Mouse (Mus musculus) small intestine, adult 2 months (tissue): ENCODE measurements around the gene A630095N17Rik. TPM values are rescaled to one million over a fixed set of nuclear protein-coding genes. Genes with fewer than 3 reads are reported as not detected.
A peak's percentile ranks its signal among the peaks of the same experiment; 100 is the strongest.

Source experiments
- H3K27ac ChIP-seq: fragments of 200-500 bp; 2 replicates; pipeline ENCODE4 v1.5.1; 2012; ENCODE audit warnings: low read depth, low read length, control low read depth, inconsistent platforms; ENCODE audit not compliant: insufficient read depth
- H3K27me3 ChIP-seq: fragments of 200-500 bp; 2 replicates; pipeline ENCODE4 v1.6.1; 2012; ENCODE audit warnings: mild to moderate bottlenecking, moderate library complexity, low read length, inconsistent platforms; ENCODE audit not compliant: control insufficient read depth, insufficient read depth
- H3K36me3 ChIP-seq: fragments of 200-500 bp; 2 replicates; pipeline ENCODE4 v1.6.1; 2012; ENCODE audit warnings: mild to moderate bottlenecking, low read length, control low read depth, inconsistent platforms; ENCODE audit not compliant: control insufficient read depth, insufficient read depth
- H3K4me1 ChIP-seq: fragments of 200-500 bp; 2 replicates; pipeline ENCODE4 v1.6.1; 2012; ENCODE audit warnings: low read length, inconsistent platforms, mixed read lengths; ENCODE audit not compliant: control insufficient read depth, insufficient read depth, insufficient read length
- H3K4me3 ChIP-seq: fragments of 200-500 bp; 2 replicates; pipeline ENCODE4 v1.5.1; 2012; ENCODE audit warnings: low read depth, mild to moderate bottlenecking, control low read depth, inconsistent platforms, low read length, moderate library complexity
- CTCF ChIP-seq: fragments of 200-500 bp; IDR thresholded peaks from 2 replicates; pipeline ENCODE4 v1.5.1; 2012; ENCODE audit warnings: low read depth, mild to moderate bottlenecking, control low read depth, inconsistent platforms, low read length, moderate library complexity, mixed read lengths; ENCODE audit not compliant: insufficient replicate concordance, insufficient read length; ENCODE audit errors: extremely low read depth
- POLR2A ChIP-seq: fragments of 200-500 bp; IDR thresholded peaks from 2 replicates; pipeline ENCODE4 v1.6.1; 2012; ENCODE audit warnings: low read depth, mild to moderate bottlenecking, control low read depth, inconsistent platforms, low read length, moderate library complexity
- WGBS: fragments of 180-500 bp; shearing (Covaris S2); methylation state at CpG from one replicate; pipeline ENCODE4 v1.1.7; 2018; 5-methylcytosine and 5-hydroxymethylcytosine counted together
- polyA plus RNA-seq: library from polyadenylated mRNA; depleted of rRNA; stranded (reverse); fragments of >200 nt; gene quantifications from 2 replicates; pipeline ENCODE4 v1.2.3, GENCODE M21; 2012

The A630095N17Rik gene
- polyA plus RNA-seq, 1 experiment: not detected

DNA sequence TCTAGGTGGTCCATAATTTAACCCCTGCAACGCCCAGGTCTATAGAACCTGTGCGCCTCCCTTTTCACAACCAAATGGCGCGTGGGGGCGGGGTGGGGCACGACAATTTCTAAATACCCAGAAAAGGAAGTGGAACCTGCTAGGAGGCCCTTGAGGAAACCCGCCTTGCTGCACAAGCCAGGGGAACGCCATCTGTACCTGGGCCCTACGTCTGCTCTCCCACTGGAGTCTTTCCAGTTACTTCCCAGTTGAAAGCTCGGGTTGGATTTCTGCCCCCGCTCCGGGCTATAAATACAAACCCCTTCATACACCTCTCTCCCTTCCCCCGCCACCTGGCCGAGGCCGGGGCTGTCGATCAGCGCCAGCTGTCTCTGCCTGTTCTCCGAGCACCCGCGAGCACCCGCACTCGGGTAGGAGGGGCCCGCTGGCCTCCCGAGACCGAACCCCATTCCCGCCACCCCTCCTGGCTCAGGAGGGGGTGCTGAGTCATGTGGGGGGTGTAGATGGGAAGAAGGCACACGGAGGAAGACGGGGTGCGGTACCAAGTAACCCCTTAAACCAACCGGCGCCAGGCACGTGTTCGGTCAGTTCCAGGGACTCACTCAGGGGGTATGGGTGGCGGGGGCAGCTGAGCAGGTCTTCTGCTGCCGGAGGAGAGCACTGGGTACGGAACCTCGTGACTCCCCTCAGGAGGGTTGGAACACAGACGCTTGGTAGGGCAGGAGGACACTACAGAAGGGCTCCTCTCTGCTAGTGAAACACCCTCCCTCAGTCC lies 13.5 kb downstream of the A630095N17Rik start:
- 2% methylated on average over 38 of the region's 38 CpGs for WGBS
- TF ChIP-seq POLR2A (0 out of 2 replicates have a peak, but pooled peaks have one; percentile 19), CTCF (no peak)
- Histone ChIP-seq H3K27ac (peak overlapping the region; percentile 69), H3K4me1 (peaks cover 26% of the 10 kb centered on the region), H3K4me3 (peak overlapping the region; percentile 85), H3K27me3 (no peaks in the 10 kb centered on the region), H3K36me3 (peaks cover 31% of the 10 kb centered on the region)

DNA sequence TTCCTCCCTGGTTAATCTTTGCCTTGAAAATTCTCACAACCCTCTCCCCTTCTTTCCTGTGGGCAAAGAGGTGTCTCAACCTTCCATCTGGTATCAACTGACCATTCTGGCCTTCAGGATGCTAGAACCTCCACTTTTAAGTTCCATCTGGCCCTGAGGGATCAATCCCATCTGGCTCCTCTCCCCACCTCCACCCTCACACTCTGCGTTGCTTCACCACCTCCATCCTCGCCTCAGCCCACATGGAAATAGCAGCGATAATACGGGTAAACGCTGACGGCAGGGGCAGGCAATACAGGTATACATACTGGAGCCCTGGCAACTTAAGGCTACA lies 14.0 kb downstream of the A630095N17Rik start:
- Histone ChIP-seq H3K4me3 (peak overlapping the region; percentile 85), H3K4me1 (peaks cover 29% of the 10 kb centered on the region), H3K36me3 (peaks cover 32% of the 10 kb centered on the region), H3K27me3 (no peaks in the 10 kb centered on the region), H3K27ac (peak overlapping the region; percentile 69)
- no peak for TF ChIP-seq POLR2A
- no peak for TF ChIP-seq CTCF
- 2% methylated on average over 6 of the region's 6 CpGs for WGBS

DNA sequence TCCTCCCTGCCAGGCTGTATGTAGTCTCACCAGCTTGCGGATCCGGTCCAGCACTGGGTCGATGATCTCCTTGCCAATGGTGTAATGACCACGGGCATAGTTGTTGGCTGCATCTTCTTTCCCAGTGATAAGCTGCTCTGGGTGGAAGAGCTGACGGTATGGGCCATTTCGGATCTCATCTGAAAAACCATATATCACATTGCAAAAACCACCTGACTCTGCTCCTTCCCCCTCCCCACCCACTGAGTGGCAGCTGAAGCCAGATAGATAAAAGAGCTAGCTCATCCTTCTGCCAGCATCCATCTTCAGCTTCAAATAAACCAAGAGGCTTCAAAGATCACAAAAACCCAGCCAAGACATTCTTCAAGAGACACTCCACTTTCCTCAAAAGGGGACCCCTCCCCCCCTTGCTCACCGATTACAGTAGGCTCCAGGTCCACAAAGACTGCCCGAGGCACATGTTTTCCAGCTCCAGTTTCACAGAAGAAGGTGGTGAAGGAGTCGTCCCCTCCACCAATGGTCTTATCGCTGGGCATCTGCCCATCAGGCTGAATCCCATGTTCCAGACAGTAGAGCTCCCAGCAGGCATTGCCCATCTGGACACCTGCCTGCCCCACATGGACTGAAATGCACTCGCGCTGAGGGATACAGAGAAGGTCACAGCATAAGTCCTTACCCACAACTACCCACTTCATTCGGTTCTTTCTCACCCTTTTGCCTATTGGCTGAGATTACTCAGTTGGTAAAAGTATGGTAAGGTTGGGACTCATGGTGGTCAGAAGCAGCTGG lies 14.9 kb downstream of the A630095N17Rik start:
- Histone ChIP-seq H3K4me3 (peak overlapping the region; percentile 12), H3K27me3 (no peaks in the 10 kb centered on the region), H3K4me1 (peaks cover 36% of the 10 kb centered on the region), H3K36me3 (peaks cover 39% of the 10 kb centered on the region), H3K27ac (no peak overlapping the region)
- TF ChIP-seq CTCF: no peak
- no peak for TF ChIP-seq POLR2A
- WGBS: 65% methylated on average over 13 of the region's 13 CpGs

DNA sequence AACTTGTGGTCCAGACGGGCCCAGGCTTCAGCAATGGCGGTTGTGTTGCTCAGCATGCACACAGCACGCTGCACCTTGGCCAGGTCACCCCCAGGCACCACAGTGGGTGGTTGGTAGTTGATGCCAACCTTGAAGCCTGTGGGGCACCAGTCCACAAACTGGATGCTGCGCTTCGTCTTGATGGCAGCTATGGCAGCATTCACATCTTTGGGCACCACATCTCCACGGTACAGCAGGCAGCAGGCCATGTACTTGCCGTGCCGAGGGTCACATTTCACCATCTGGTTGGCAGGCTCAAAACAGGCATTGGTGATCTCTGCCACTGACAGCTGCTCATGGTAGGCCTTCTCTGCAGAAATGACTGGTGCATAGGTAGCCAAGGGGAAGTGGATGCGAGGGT lies 16.1 kb downstream of the A630095N17Rik start:
- H3K4me1 ChIP-seq: peaks cover 40% of the 10 kb centered on the region

DNA sequence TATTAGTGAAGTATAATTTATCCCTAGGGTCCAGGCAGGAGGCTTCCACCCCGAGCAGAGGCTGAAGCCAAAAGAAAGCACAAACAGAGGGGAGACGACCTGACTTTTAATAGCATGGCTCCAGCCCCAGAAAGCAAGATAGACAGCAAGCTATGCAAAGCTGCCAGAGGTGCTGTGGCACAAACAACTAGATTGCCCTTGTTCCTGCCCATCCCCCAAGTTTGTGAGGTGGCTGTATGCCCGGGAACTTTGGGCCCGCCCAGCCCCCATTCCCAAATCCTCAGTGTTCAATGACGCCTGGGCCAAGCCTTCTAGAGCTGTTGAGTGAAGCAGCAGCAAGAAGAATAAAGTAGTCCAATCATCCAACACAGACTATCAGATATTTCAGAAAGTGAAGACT lies 17.0 kb downstream of the A630095N17Rik start:
- Histone ChIP-seq H3K27me3 (no peaks in the 10 kb centered on the region), H3K4me1 (peaks cover 43% of the 10 kb centered on the region), H3K4me3 (peak overlapping the region; percentile 9), H3K27ac (peak overlapping the region; percentile 93), H3K36me3 (peaks cover 42% of the 10 kb centered on the region)
- no peak for TF ChIP-seq POLR2A
- TF ChIP-seq CTCF: no peak
- WGBS: 26% methylated on average over 5 of the region's 5 CpGs

More for the DNA sequence above, 16.1 kb downstream of the A630095N17Rik start:
- Histone ChIP-seq H3K4me3 (no peak overlapping the region), H3K27ac (peak overlapping the region; percentile 93; the same call in 1 of the 2 replicates), H3K27me3 (no peaks in the 10 kb centered on the region), H3K36me3 (peaks cover 42% of the 10 kb centered on the region)
- TF ChIP-seq POLR2A: no peak
- TF ChIP-seq CTCF: no peak
- WGBS: 85% methylated on average over 9 of the region's 9 CpGs

DNA sequence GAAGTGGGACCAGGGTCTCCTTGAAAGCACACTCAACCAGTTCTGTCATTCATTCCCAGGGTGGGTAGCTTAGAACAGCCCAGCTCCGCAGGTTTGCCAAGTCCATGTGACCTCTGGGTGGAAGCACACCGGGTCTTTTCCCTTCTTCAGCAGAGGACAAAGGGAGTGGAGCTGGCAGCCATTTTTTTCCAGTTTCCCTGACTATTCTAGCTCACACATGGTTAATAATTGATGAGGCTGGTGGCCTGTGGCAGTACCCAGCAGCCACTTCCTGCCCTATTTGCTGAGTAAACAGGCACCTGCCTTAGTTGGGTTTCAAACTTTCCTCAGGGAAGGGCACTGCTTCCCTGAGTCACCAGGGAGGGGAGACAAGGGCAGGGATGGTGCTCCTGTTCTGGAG lies 17.5 kb downstream of the A630095N17Rik start:
- Histone ChIP-seq H3K27me3 (no peaks in the 10 kb centered on the region), H3K4me1 (peaks cover 39% of the 10 kb centered on the region), H3K36me3 (peaks cover 42% of the 10 kb centered on the region), H3K4me3 (no peak overlapping the region), H3K27ac (peak overlapping the region; percentile 96)
- no peak for TF ChIP-seq POLR2A
- no peak; the same call in 1 of the 2 replicates for TF ChIP-seq CTCF
- WGBS: 25% methylated on average over 2 of the region's 2 CpGs

- H3K4me1 ChIP-seq: peaks cover 41% of the 10 kb centered on the region
Measured at GRCm38 (mm10) chr1:75213096-75213495, 18.8 kb downstream of the A630095N17Rik start.

More at GRCm38 (mm10) chr1:75213096-75213495, 18.8 kb downstream of the A630095N17Rik start:
- Histone ChIP-seq H3K27me3 (no peaks in the 10 kb centered on the region), H3K36me3 (peaks cover 42% of the 10 kb centered on the region), H3K4me3 (peak overlapping the region; percentile 27), H3K27ac (peak overlapping the region; percentile 96)
- WGBS: 24% methylated on average over 7 of the region's 7 CpGs
- no peak for TF ChIP-seq POLR2A
- TF ChIP-seq CTCF: no peak
